Mouse (Mus musculus) adrenal gland, postnatal 14 days (tissue): ENCODE measurements around the gene Ucp2. TPM values are rescaled to one million over a fixed set of nuclear protein-coding genes. Genes with fewer than 3 reads are reported as not detected.

Experiments used
- total RNA-seq: library from RNA; stranded (reverse); gene quantifications from 2 replicates; pipeline ENCODE4 v1.2.3, GENCODE M21; 2021

The Ucp2 gene
- total RNA-seq, 1 experiment from 2014 or later, result 355 TPM

Other genes starting within 250 kb of the Ucp2 start
- 1.4 and 1.8 TPM in 2 replicates for gene P4ha3, start 207.8 kb upstream of the Ucp2 start, total RNA-seq
- 21.3 and 21.4 TPM in 2 replicates for gene C2cd3, start 121.1 kb upstream of the Ucp2 start, total RNA-seq
- gene Ppme1, start 121.0 kb upstream of the Ucp2 start, total RNA-seq, result 53.4 and 55.1 TPM in 2 replicates
- gene Ucp3, start 20.3 kb upstream of the Ucp2 start, total RNA-seq, result 41.2 and 43.0 TPM in 2 replicates
- 0.30 TPM in 1 of 2 replicates, not detected in the other for gene Dnajb13, start 21.6 kb downstream of the Ucp2 start, total RNA-seq
- 7.8 and 10.4 TPM in 2 replicates for gene Coa4, start 43.7 kb downstream of the Ucp2 start, total RNA-seq
- gene Rab6a, start 114.1 kb downstream of the Ucp2 start, total RNA-seq, result 68.0 TPM in 2 replicates
- 59.8 and 60.9 TPM in 2 replicates for gene Mrpl48, start 115.0 kb downstream of the Ucp2 start, total RNA-seq
- gene Plekhb1, start 169.1 kb downstream of the Ucp2 start, total RNA-seq, result 3.0 and 4.0 TPM in 2 replicates
- gene Fam168a, start 213.3 kb downstream of the Ucp2 start, total RNA-seq, result 67.5 and 69.9 TPM in 2 replicates